Mouse (Mus musculus) midbrain, embryonic 10.5 days (tissue): Measurements from ENCODE around the gene Acads. TPM values are rescaled to one million over a fixed set of nuclear protein-coding genes. Genes with fewer than 3 reads are reported as not detected.
"Not testable (repeated sequence)": the region's sequence is repeated elsewhere in the genome, so short reads cannot be mapped to it uniquely, and the experiment has no call there.

ENCODE experiments used
- DNase-seq: peaks from one replicate; pipeline ENCODE4 v3.0.0-alpha.2; 2017; ENCODE audit warnings: low spot score
- H3K27ac ChIP-seq: fragments of 300-500 bp; sonication (generic); replicated peaks from 2 replicates; pipeline ENCODE4 v1.5.1; 2016; ENCODE audit warnings: mild to moderate bottlenecking
- H3K27me3 ChIP-seq: fragments of 300-500 bp; sonication (generic); 2 replicates; pipeline ENCODE4 v1.6.1; 2016; ENCODE audit warnings: low read depth, mild to moderate bottlenecking; ENCODE audit not compliant: poor library complexity, severe bottlenecking
- H3K36me3 ChIP-seq: fragments of 300-500 bp; sonication (generic); 2 replicates; pipeline ENCODE4 v1.6.1; 2016; ENCODE audit warnings: mild to moderate bottlenecking, moderate library complexity
- H3K4me1 ChIP-seq: fragments of 300-500 bp; sonication (generic); 2 replicates; pipeline ENCODE4 v1.6.1; 2016
- H3K4me3 ChIP-seq: fragments of 300-500 bp; sonication (generic); 2 replicates; pipeline ENCODE4 v1.5.1; 2016; ENCODE audit warnings: mild to moderate bottlenecking, moderate library complexity
- H3K9me3 ChIP-seq: fragments of 300-500 bp; sonication (generic); replicated peaks from 2 replicates; pipeline ENCODE4 v1.6.1; 2016; ENCODE audit warnings: mild to moderate bottlenecking
- WGBS: fragments of 180-500 bp; shearing (Covaris S2); methylation state at CpG from one replicate; pipeline ENCODE4 v1.1.7; 2016; 5-methylcytosine and 5-hydroxymethylcytosine counted together
- polyA plus RNA-seq: library from polyadenylated mRNA; unstranded; fragments of >200 nt; fragmentation: Nextera tagmentation; extraction: Ambion mirVana; gene quantifications from 2 replicates; pipeline ENCODE4 v1.2.1, GENCODE M21; 2016

Gene Acads
- polyA plus RNA-seq, 1 experiment from 2014 or later: 65.2 TPM

DNA sequence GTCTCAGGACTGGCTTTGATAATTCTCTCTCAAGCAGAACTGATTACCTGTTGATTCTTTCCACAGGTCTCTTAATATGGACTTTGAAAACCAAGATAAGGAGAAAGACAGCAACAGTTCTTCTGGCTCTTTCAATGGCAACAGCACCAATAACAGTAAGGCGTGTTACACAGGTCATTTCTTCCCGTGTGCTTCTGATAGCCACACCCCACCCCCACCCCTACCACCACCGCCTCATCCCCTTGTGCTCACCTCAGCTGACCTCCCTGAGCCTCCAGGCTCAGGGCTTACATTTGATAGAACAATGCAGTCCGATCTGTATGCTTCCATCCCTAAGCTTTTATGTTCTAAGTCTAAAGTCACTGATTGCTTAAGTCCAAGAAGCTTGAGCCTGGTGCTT is 44.4 kb downstream of the Acads start:
- WGBS: 89% methylated on average over 4 of the region's 4 CpGs
- H3K4me3 ChIP-seq: no peak overlapping the region
- H3K27ac ChIP-seq: no peak overlapping the region
- H3K4me1 ChIP-seq: no peaks in the 10 kb centered on the region
- DNase-seq: no peak
- H3K27me3 ChIP-seq: no peaks in the 10 kb centered on the region
- peaks cover 36% of the 10 kb centered on the region for H3K36me3 ChIP-seq
- H3K9me3 ChIP-seq: no peaks in the 10 kb centered on the region

DNA sequence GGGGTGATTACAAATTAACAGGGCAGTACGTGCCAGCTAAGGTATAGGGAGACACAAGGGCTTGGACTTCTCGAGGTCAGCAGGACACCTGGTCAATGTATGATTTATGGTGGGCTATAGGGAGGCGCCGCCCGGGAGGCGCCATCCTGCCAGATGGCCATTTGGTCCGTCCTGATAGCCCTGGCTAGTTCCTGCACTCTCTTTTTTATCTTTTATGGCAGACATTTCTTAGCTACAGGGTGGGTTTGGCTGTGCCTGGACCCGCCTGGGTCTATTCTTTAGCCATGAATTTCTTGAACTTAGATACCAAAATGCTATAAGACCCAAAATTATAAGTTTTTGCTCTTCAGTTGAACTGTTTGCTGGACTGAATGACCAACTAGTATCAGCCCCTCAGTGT is 45.8 kb downstream of the Acads start:
- 88% methylated on average over 8 of the region's 8 CpGs for WGBS
- H3K27ac ChIP-seq, H3K9me3 ChIP-seq, H3K27me3 ChIP-seq, DNase-seq, H3K4me3 ChIP-seq, H3K4me1 ChIP-seq: not testable (repeated sequence)
- peaks cover 35% of the 10 kb centered on the region for H3K36me3 ChIP-seq

DNA sequence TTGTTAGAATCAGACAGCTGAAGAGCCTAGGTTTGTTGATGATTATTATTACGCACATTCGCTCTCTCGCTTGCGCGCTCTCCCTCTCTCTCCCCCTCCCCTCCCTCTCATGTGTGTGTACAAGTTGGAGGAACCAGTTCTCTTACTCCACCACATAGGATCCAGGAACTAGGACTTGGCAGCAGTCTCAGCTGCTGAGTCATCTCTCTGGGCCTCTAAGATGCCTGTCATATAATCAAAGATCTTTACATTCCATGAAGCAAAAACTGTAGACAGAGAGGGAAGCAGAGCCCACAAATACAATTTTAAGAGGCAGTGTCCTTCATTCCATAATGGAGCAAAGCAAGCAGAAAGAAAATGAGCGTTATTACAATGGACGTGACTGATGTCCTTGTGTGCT is 47.0 kb downstream of the Acads start:
- H3K4me1 ChIP-seq: no peaks in the 10 kb centered on the region
- 0 out of 2 replicates have a peak overlapping the region, but pooled peaks have one; percentile 17 for H3K27ac ChIP-seq
- no peak overlapping the region for H3K4me3 ChIP-seq
- H3K9me3 ChIP-seq: no peaks in the 10 kb centered on the region
- WGBS: 93% methylated on average over 7 of the region's 7 CpGs
- no peaks in the 10 kb centered on the region for H3K27me3 ChIP-seq
- peaks cover 23% of the 10 kb centered on the region for H3K36me3 ChIP-seq
- no peak for DNase-seq

DNA sequence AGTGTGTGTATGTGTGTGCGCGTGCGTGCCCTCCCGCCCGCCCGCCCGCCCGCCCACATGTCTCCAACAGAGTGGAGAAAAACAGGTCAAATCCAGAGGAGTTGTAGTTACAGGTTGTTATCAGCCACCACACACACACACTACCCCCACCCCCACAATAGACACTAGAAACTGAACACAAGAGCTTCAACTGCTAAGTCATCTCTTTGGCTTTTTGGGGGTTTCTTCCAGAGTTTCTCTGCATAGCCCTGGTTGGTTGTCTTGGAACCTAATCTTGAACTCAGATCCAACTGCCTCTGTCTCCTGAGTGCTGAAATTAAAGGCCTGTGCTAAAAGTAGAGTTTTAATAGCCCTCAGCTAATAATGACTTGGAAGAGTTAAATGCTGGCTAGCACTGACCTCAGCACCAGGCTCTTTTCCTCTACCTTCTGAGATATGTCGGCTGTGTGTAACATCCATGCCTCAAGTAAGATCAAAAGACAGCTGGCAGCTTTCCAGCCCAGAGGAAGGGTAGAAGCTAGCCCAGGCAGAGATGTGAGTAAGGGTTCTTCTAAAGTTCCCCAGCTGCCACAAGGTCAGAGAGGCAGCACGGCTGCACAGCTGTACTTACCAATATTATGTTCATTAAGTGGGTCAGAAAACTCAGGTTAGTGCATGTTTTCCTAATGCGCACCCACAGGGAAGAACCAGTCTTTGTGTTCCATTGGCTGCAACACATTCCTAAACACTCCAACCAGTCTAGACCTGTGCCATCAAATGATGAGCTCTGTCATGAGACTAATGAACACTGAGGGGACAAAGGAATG is 47.8 kb downstream of the Acads start:
- 0 out of 2 replicates have a peak overlapping the region, but pooled peaks have one; percentile 17 for H3K27ac ChIP-seq
- no peak for DNase-seq

DNA sequence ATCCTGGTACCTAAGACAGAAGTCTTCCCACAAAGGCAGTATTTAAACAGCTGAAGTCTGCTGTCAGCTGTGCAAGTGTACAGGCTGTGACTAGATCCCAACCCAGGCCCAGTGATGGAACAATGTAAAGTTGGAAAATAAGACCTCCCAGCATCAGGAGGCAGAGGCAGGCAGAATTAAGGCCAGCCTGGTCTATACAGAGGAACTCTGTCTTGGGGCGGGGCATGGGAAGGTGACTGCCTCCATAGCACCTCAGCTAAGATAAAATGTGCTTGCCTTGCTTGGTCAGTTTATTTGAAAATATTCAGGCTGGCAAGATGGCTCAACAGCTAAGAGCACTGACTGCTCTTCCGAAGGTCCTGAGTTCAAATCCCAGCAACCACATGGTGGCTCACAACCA is 48.7 kb downstream of the Acads start:
- no peak for DNase-seq
- WGBS: 96% methylated on average over 2 of the region's 2 CpGs
- peaks cover 15% of the 10 kb centered on the region for H3K36me3 ChIP-seq
- no peak overlapping the region for H3K27ac ChIP-seq
- H3K9me3 ChIP-seq: no peaks in the 10 kb centered on the region
- no peak overlapping the region for H3K4me3 ChIP-seq
- no peaks in the 10 kb centered on the region for H3K4me1 ChIP-seq
- H3K27me3 ChIP-seq: no peaks in the 10 kb centered on the region

More for the DNA sequence above, 47.8 kb downstream of the Acads start:
- Histone ChIP-seq H3K9me3 (no peaks in the 10 kb centered on the region), H3K4me1 (no peaks in the 10 kb centered on the region), H3K4me3 (no peak overlapping the region), H3K27me3 (no peaks in the 10 kb centered on the region), H3K36me3 (peaks cover 23% of the 10 kb centered on the region)
- WGBS: 97% methylated on average over 11 of the region's 11 CpGs

DNA sequence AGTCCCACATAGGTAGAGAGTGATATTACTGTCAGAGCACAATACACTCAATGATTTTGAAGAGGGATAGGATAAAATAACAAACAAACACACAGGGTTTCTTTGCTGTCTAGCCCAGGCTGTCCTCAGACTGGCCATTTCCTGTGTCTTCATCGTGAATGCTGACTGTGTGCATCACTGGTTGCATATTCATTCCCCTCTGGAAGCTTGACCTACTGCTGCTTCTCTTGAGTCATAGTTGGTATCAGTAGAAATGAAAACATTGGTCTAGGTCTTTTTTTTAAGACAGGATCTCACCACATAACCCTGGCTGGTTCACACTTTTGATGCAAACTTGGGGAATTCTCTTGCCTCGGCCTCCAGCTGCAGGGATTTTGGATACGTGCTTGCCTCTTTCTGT is 49.5 kb downstream of the Acads start:
- no peak overlapping the region for H3K4me3 ChIP-seq
- no peak for DNase-seq
- peaks cover 9% of the 10 kb centered on the region for H3K36me3 ChIP-seq
- no peaks in the 10 kb centered on the region for H3K27me3 ChIP-seq
- no peaks in the 10 kb centered on the region for H3K4me1 ChIP-seq
- 94% methylated on average over 3 of the region's 3 CpGs for WGBS
- H3K27ac ChIP-seq: no peak overlapping the region
- no peaks in the 10 kb centered on the region for H3K9me3 ChIP-seq

DNA sequence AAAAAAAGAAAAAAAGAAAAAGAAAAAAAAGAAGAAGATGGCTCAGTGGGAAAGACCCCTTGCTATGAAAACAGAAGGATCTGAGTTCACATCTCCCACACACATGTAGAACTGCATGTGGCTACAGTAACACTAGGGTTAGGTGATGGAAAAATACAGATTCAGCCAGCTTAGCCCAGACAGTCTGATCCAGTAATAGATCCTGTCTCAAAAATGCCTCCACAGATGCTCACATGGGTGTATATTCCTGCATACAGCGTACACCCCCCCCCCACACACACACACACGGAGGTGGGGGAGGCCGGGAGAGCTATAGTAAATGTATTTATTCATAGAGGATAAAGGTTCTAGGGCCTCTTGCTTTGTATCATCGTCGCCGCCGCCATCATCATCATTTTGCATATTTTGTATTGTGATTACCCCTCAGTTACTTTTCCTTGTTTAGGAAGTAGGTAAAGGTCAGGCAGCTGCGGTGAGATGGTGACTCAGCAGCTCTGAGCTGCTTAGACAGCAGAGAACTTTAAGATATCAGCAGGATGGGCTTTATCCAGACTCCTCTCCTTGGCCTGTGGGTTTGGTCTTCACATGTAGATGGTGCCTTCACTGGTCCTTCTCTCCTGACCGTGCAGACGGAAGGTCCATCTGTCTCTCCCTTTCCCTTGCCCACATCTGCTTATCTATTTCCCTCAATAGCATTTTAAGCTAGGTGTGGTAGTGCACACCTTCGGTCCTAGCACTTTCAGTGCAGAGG is 50.3 kb downstream of the Acads start:
- WGBS: 96% methylated on average over 11 of the region's 11 CpGs
- H3K27ac ChIP-seq: no peak overlapping the region
- no peak overlapping the region for H3K4me3 ChIP-seq
- H3K9me3 ChIP-seq: no peaks in the 10 kb centered on the region
- peaks cover 14% of the 10 kb centered on the region for H3K36me3 ChIP-seq
- H3K4me1 ChIP-seq: no peaks in the 10 kb centered on the region
- DNase-seq: no peak
- H3K27me3 ChIP-seq: no peaks in the 10 kb centered on the region

DNA sequence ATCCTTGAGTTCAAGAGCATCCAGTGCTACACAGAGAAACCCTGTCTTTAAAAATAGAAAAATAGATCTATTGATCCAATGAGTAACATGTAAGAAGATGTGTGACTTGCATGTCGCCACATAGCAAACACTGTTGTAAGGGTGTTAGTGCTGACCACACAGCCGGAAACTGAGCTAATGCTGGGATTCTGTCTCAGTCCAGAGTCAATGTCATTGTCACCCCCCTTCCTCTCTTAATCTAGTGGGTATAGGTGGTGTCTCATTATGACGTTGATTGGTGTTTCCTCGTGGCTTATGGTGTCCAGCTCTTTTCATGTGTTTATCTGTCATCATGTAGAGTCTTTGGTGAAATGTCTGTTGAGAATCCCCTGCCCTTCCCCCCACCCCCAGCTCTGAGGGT is 52.9 kb downstream of the Acads start:
- Histone ChIP-seq H3K27me3 (no peaks in the 10 kb centered on the region), H3K9me3 (no peaks in the 10 kb centered on the region), H3K36me3 (peaks cover 32% of the 10 kb centered on the region), H3K4me3 (no peak overlapping the region), H3K4me1 (no peaks in the 10 kb centered on the region), H3K27ac (no peak overlapping the region)
- WGBS: 86% methylated on average over 4 of the region's 4 CpGs
- DNase-seq: no peak

DNA sequence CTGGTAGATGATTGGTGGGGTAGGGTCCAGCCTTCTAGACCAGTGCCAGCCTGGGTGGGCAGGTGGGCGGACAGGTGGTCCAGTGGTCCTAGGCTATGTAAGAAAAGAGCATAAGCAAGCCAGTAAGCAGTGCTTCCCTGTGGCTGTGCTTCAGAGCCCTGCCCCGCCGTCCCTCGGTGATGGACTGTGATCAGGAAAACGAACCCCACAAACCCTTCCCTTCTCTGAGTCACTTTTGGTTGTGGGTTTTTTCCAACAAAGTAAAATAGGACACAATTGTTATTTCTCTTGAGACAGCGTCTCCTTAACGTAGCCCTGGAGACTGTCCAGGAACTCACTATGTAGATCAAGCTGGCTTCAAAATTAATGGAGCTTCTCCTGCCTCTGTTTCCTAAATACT is 55.8 kb downstream of the Acads start:
- no peaks in the 10 kb centered on the region for H3K27me3 ChIP-seq
- no peak overlapping the region for H3K4me3 ChIP-seq
- 93% methylated on average over 7 of the region's 7 CpGs for WGBS
- H3K27ac ChIP-seq: no peak overlapping the region
- no peaks in the 10 kb centered on the region for H3K4me1 ChIP-seq
- peaks cover 33% of the 10 kb centered on the region for H3K36me3 ChIP-seq
- DNase-seq: no peak
- no peaks in the 10 kb centered on the region for H3K9me3 ChIP-seq

DNA sequence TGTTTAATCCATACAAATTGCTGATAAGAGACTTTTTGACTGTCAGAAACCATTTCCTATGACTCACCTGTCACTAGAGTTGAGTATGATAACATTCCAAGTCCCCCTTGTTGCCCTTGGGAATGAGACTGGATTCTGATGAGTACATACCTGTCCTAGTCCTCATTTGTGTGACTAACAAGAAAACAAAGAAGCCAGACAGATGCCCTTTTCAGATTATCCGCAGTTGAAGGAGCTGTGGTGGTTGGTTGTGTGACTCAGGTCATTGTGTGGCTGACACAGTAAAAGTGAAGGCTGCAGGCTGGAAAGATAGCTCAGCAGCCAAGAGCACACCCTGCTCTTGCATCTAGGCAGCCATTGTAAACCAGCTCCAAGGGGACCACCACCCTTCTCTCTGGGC is 56.6 kb downstream of the Acads start:
- Histone ChIP-seq H3K36me3 (peaks cover 33% of the 10 kb centered on the region), H3K4me3 (no peak overlapping the region), H3K27me3 (no peaks in the 10 kb centered on the region), H3K4me1 (no peaks in the 10 kb centered on the region), H3K9me3 (no peaks in the 10 kb centered on the region), H3K27ac (no peak overlapping the region)
- 97% methylated on average over 1 of the region's 1 CpGs for WGBS
- no peak for DNase-seq

DNA sequence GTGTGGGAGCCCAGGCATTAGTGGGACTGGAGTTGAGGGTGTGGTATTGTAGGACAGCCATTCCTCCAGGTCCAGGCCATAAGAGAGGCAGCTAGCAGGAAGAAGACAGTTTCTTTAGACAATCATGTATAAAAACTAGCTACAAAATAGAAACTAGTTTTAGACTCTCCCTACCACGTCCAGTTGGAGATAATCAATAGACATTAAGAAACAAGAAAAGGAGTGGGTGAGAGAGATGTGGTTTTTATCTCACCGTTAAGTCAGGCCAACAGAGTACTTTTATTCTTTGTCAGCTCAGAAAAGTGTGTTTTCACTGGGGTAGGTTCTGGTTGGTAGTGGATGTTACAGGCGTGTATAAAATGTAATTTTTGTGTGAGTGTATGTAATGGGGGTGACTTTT is 58.2 kb downstream of the Acads start:
- DNase-seq: no peak
- 93% methylated on average over 3 of the region's 3 CpGs for WGBS
- Histone ChIP-seq H3K27me3 (no peaks in the 10 kb centered on the region), H3K4me1 (no peaks in the 10 kb centered on the region), H3K27ac (no peak overlapping the region), H3K4me3 (no peak overlapping the region), H3K36me3 (peaks cover 37% of the 10 kb centered on the region), H3K9me3 (no peaks in the 10 kb centered on the region)
